Mouse (Mus musculus) thymus, adult 2 months (tissue): Measurements from ENCODE around the gene Bag2.

Experiments used
- CTCF ChIP-seq: fragments of 200-500 bp; IDR thresholded peaks from 2 replicates; pipeline ENCODE4 v1.5.1; 2012; ENCODE audit warnings: mild to moderate bottlenecking, control low read depth, low read length, moderate library complexity, borderline replicate concordance; ENCODE audit not compliant: control insufficient read depth, poor library complexity, insufficient read depth; ENCODE audit errors: extremely low read depth
- POLR2A ChIP-seq: fragments of 200-500 bp; IDR thresholded peaks from 2 replicates; pipeline ENCODE4 v1.6.1; 2012; ENCODE audit warnings: mild to moderate bottlenecking, low read length, control low read depth, moderate library complexity; ENCODE audit not compliant: control insufficient read depth, poor library complexity, insufficient read depth; ENCODE audit errors: extremely low read depth

DNA sequence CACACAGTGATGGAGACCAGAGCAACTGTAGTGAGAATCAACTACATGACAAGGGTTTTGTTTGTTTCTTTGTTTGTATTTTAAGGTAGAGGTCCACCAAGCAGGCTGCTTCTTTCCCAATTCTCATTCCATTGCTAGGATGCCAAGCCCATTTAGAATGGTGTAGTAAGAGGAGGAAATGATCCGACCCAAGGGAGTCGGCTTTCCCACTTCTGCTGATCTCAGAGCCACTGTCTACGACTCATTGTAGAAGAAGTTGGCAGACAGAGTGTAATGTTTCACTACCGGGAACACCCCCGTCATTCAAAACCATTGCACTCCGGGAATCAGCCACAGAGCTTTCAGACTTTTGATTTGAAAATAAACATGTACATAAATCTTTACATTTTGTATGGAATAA, 33.1 kb downstream of the Bag2 start:
- no peak for TF ChIP-seq POLR2A
- no peak for TF ChIP-seq CTCF
